Mouse (Mus musculus) MEL (cell line): ENCODE results near the gene Oxsm. TPM values are rescaled to one million over a fixed set of nuclear protein-coding genes. Genes with fewer than 3 reads are reported as not detected.

Source experiments
- DNase-seq: peaks from one replicate; pipeline ENCODE4 v3.0.0; 2011; ENCODE audit warnings: low read depth, low spot score
- H3K27ac ChIP-seq: 2 replicates; pipeline ENCODE4 v1.5.1; 2012; ENCODE audit warnings: low read depth, mild to moderate bottlenecking, control low read depth, low read length, moderate library complexity; ENCODE audit not compliant: control insufficient read depth
- H3K27me3 ChIP-seq, 2 experiments: fragments of 150-350 bp in 1 of 2; sonication (generic) in 1 of 2; 2 replicates each; pipeline ENCODE4 v1.6.1; 2012; ENCODE audit warnings: low read length in 2 of 2, mild to moderate bottlenecking in 2 of 2, improper control_type of control experiment in 1 of 2, moderate library complexity in 1 of 2; ENCODE audit not compliant: insufficient read depth in 2 of 2, control insufficient read depth in 1 of 2
- H3K36me3 ChIP-seq, 2 experiments: 2 replicates each; pipeline ENCODE4 v1.6.1; 2012 to 2014; ENCODE audit warnings: low read length in 2 of 2, improper control_type of control experiment in 1 of 2, inconsistent platforms in 1 of 2, mild to moderate bottlenecking in 1 of 2; ENCODE audit not compliant: insufficient read depth in 2 of 2, control insufficient read depth in 1 of 2
- H3K4me1 ChIP-seq, 2 experiments: fragments of 150-350 bp in 1 of 2; sonication (generic) in 1 of 2; 2 replicates each; pipeline ENCODE4 v1.6.1; 2012; ENCODE audit warnings: low read length in 2 of 2, improper control_type of control experiment in 1 of 2, mild to moderate bottlenecking in 1 of 2; ENCODE audit not compliant: insufficient read depth in 2 of 2, control insufficient read depth in 1 of 2
- H3K4me3 ChIP-seq, 2 experiments: fragments of 150-350 bp in 1 of 2; sonication (generic) in 1 of 2; 2 replicates each; pipeline ENCODE4 v1.5.1; 2012; ENCODE audit warnings: low read depth in 2 of 2, low read length in 2 of 2, mild to moderate bottlenecking in 2 of 2, moderate library complexity in 2 of 2, control low read depth in 1 of 2, improper control_type of control experiment in 1 of 2; ENCODE audit not compliant: control insufficient read depth in 1 of 2, insufficient read depth in 1 of 2
- H3K79me2 ChIP-seq: 2 replicates; pipeline ENCODE4 v1.6.1; 2012; ENCODE audit warnings: mild to moderate bottlenecking, low read length, moderate library complexity; ENCODE audit not compliant: control insufficient read depth, poor library complexity, insufficient read depth
- H3K9ac ChIP-seq: 2 replicates; pipeline ENCODE4 v1.6.1; 2012; ENCODE audit warnings: low read depth, mild to moderate bottlenecking, control low read depth, low read length, moderate library complexity; ENCODE audit not compliant: control insufficient read depth, poor library complexity, severe bottlenecking
- H3K9me3 ChIP-seq: fragments of 150-350 bp; sonication (generic); replicated peaks from 2 replicates; pipeline ENCODE4 v1.6.1; 2012; ENCODE audit warnings: mild to moderate bottlenecking, low read length, improper control_type of control experiment, moderate library complexity; ENCODE audit not compliant: insufficient read depth
- BHLHE40 ChIP-seq: IDR thresholded peaks from 2 replicates; pipeline ENCODE4 v1.6.1; 2012; ENCODE audit warnings: low read depth, mild to moderate bottlenecking, inconsistent platforms, low read length, improper control_type of control experiment, borderline replicate concordance
- CHD2 ChIP-seq: IDR thresholded peaks from 2 replicates; pipeline ENCODE4 v1.6.1; 2011; ENCODE audit warnings: low read length, improper control_type of control experiment
- ELF1 ChIP-seq: IDR thresholded peaks from 2 replicates; pipeline ENCODE4 v1.6.1; 2014; ENCODE audit warnings: low read depth, mild to moderate bottlenecking, inconsistent platforms, low read length, improper control_type of control experiment, moderate library complexity
- GATA1 ChIP-seq: IDR thresholded peaks from 2 replicates; pipeline ENCODE4 v1.6.1; 2011; ENCODE audit warnings: low read depth, low read length, improper control_type of control experiment
- HCFC1 ChIP-seq: IDR thresholded peaks from 2 replicates; pipeline ENCODE4 v1.6.1; 2012; ENCODE audit warnings: low read depth, mild to moderate bottlenecking, inconsistent platforms, low read length, improper control_type of control experiment, moderate library complexity
- JUND ChIP-seq: IDR thresholded peaks from 2 replicates; pipeline ENCODE4 v1.6.1; 2011; ENCODE audit warnings: low read depth, mild to moderate bottlenecking, improper control_type of control experiment, low read length
- MAFK ChIP-seq: IDR thresholded peaks from 2 replicates; pipeline ENCODE4 v1.6.1; 2011; ENCODE audit warnings: low read depth, mild to moderate bottlenecking, low read length, improper control_type of control experiment, borderline replicate concordance
- MAZ ChIP-seq: IDR thresholded peaks from 2 replicates; pipeline ENCODE4 v1.6.1; 2012; ENCODE audit warnings: low read depth, mild to moderate bottlenecking, inconsistent platforms, low read length, improper control_type of control experiment
- MEF2A ChIP-seq: IDR thresholded peaks from 2 replicates; pipeline ENCODE4 v1.6.1; 2014; ENCODE audit warnings: low read depth, mild to moderate bottlenecking, inconsistent platforms, low read length, improper control_type of control experiment; ENCODE audit not compliant: poor library complexity, insufficient replicate concordance, severe bottlenecking; ENCODE audit errors: extremely low read depth
- MYB ChIP-seq: IDR thresholded peaks from 2 replicates; pipeline ENCODE4 v1.6.1; 2011; ENCODE audit warnings: mild to moderate bottlenecking, low read depth, low read length, improper control_type of control experiment
- NELFE ChIP-seq: IDR thresholded peaks from 2 replicates; pipeline ENCODE4 v1.6.1; 2011; ENCODE audit warnings: low read depth, low read length, improper control_type of control experiment
- NRF1 ChIP-seq: IDR thresholded peaks from 2 replicates; pipeline ENCODE4 v1.6.1; 2014; ENCODE audit warnings: low read depth, mild to moderate bottlenecking, inconsistent platforms, low read length, improper control_type of control experiment, moderate library complexity; ENCODE audit not compliant: poor library complexity, insufficient read depth, severe bottlenecking
- POLR2A ChIP-seq, 2 experiments: IDR thresholded peaks; 2 replicates each; pipeline ENCODE4 v1.6.1; 2011 to 2012; ENCODE audit warnings: low read length in 2 of 2, mild to moderate bottlenecking in 2 of 2, control low read depth in 1 of 2, improper control_type of control experiment in 1 of 2, low read depth in 1 of 2, moderate library complexity in 1 of 2; ENCODE audit not compliant: control insufficient read depth in 1 of 2, insufficient read depth in 1 of 2, poor library complexity in 1 of 2
- POLR2AphosphoS2 ChIP-seq: IDR thresholded peaks from 2 replicates; pipeline ENCODE4 v1.6.1; 2011; ENCODE audit warnings: low read length, improper control_type of control experiment
- POLR2AphosphoS5 ChIP-seq: IDR thresholded peaks from 2 replicates; pipeline ENCODE4 v1.6.1; 2012; ENCODE audit warnings: low read depth, borderline replicate concordance, mild to moderate bottlenecking, inconsistent platforms, low read length, moderate library complexity, mixed read lengths
- RAD21 ChIP-seq: IDR thresholded peaks from 2 replicates; pipeline ENCODE4 v1.6.1; 2011; ENCODE audit warnings: mild to moderate bottlenecking, low read depth, low read length, improper control_type of control experiment
- RCOR1 ChIP-seq: IDR thresholded peaks from 2 replicates; pipeline ENCODE4 v1.6.1; 2012; ENCODE audit warnings: low read depth, mild to moderate bottlenecking, inconsistent platforms, low read length, improper control_type of control experiment
- TCF12 ChIP-seq: IDR thresholded peaks from 2 replicates; pipeline ENCODE4 v1.6.1; 2014; ENCODE audit warnings: low read depth, mild to moderate bottlenecking, inconsistent platforms, low read length, improper control_type of control experiment, moderate library complexity
- USF1 ChIP-seq: IDR thresholded peaks from 2 replicates; pipeline ENCODE4 v1.6.1; 2014; ENCODE audit warnings: low read depth, mild to moderate bottlenecking, inconsistent platforms, low read length, improper control_type of control experiment, moderate library complexity
- ZMIZ1 ChIP-seq: IDR thresholded peaks from 2 replicates; pipeline ENCODE4 v1.6.1; 2012; ENCODE audit warnings: low read depth, mild to moderate bottlenecking, inconsistent platforms, low read length, improper control_type of control experiment, moderate library complexity
- polyA plus RNA-seq, 2 experiments: library from polyadenylated mRNA; stranded (reverse) in 1 of 2; unstranded in 1 of 2; fragments of >175 nt in 1 of 2; fragments of >200 nt in 1 of 2; gene quantifications; 2 replicates each; pipeline versions ENCODE4 v1.2.1 to v1.2.4; 2012; ENCODE audit warnings: low replicate concordance in 2 of 2, low read depth in 1 of 2; ENCODE audit not compliant: insufficient read length in 2 of 2, insufficient read depth in 1 of 2, missing spikeins in 1 of 2
- total RNA-seq: library from RNA; depleted of rRNA; stranded (reverse); fragments of 300-350 nt; gene quantifications from 2 replicates; pipeline ENCODE4 v1.2.3, GENCODE M21; 2012

Gene Oxsm
- total and polyA plus RNA-seq, 3 experiments: 5.4 to 8.9 TPM; not detected in 1

- Histone ChIP-seq H3K4me1 (peaks cover 7 to 14% of the 10 kb centered on the region in 2 experiments; a peak in 3 of 4 replicates), H3K36me3 (peaks cover 0 to 24% of the 10 kb centered on the region in 2 experiments; a peak in 3 of 4 replicates), H3K9me3 (no peaks in the 10 kb centered on the region), H3K4me3 (no peak overlapping the region), H3K27ac (no peak overlapping the region), H3K9ac (no peak overlapping the region), H3K27me3 (no peaks in the 10 kb centered on the region), H3K79me2 (no peaks in the 10 kb centered on the region)
- no peak for TF ChIP-seq MAFK
- TF ChIP-seq MEF2A: no peak
- no peak for TF ChIP-seq HCFC1
- no peak for TF ChIP-seq CHD2
- TF ChIP-seq JUND: no peak
- TF ChIP-seq NRF1: no peak
- no peak for TF ChIP-seq POLR2A (IDR thresholded peaks at IDR 0.05; ENCODE audit: control insufficient read depth in 1 of 2, insufficient read depth in 1 of 2, low read depth in 1 of 2, low read length in 2 of 2, poor library complexity in 1 of 2)
- no peak for TF ChIP-seq ELF1
- no peak for TF ChIP-seq RCOR1
- TF ChIP-seq MYB: no peak
- TF ChIP-seq RAD21: no peak
- no peak for TF ChIP-seq ZMIZ1
- no peak for TF ChIP-seq TCF12
- no peak for TF ChIP-seq POLR2AphosphoS5
- no peak for TF ChIP-seq GATA1
- no peak for DNase-seq
Measured at GRCm38 (mm10) chr14:16292371-16292770, 42.8 kb upstream of the Oxsm start.

DNA sequence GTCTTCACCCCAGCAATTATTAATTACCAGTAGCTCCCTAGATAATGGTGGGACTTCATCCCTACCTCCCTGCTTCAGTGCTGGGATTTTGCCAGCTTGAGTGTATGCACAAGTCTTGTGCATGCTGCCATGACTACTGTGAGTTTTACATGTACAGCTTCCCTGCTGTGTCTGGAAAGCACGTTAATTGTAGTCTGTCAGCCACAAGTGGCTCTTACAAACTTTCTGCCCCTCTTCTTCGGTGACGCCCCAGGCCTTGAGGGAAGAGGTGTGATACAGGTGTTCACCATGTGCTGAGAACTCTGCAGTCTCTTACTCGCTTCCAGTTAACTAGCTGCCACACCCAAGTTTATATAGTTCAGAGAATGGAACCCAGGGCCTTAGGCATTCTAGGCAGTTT, 34.4 kb upstream of the Oxsm start:
- no peaks in the 10 kb centered on the region for H3K36me3 ChIP-seq
- no peaks in the 10 kb centered on the region for H3K9me3 ChIP-seq
- no peaks in the 10 kb centered on the region for H3K27me3 ChIP-seq
- no peak overlapping the region for H3K27ac ChIP-seq
- TF ChIP-seq NRF1: no peak
- no peak for TF ChIP-seq USF1
- TF ChIP-seq MEF2A: no peak
- no peak for TF ChIP-seq JUND
- no peak for TF ChIP-seq POLR2AphosphoS2
- no peak for TF ChIP-seq NELFE
- TF ChIP-seq BHLHE40: no peak
- no peak for TF ChIP-seq MAZ
- H3K79me2 ChIP-seq: no peaks in the 10 kb centered on the region
- H3K4me3 ChIP-seq: no peak overlapping the region
- DNase-seq: no peak
- H3K9ac ChIP-seq: no peak overlapping the region
- H3K4me1 ChIP-seq: no peaks in the 10 kb centered on the region
